Mouse (Mus musculus): ENCODE measurements at regions not wholly inside any gene's neighbourhood (a gene's known extent, or its start where the extent isn't known, plus 50 kb on each side); places are given as distances from the start of the nearest gene placed in this dataset.

DNA sequence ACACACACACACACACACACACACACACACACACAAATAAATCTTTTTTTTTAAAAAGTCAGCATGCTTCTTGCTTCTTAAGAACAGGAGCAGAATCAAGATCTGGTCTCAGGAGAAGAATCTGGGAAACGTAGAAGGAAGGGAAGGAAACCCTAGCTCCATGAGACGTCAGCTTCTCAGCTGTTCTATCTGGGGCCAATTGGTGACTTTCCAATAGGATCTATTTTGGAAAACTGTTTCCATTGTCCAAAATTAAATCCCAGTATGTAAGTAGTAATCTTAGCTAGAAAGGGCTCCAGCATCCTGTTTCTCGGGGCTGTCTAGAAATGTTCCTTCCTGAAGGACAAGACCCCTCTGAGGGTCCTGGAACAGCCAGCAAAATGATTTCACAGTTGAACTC is 76.6 kb downstream of the Dact1 start:
- TF ChIP-seq FLI1 (IDR thresholded peaks at IDR 0.05; ENCODE audit: low read length), result no peak
- no peak for TF ChIP-seq GATA1 (IDR thresholded peaks at IDR 0.05; ENCODE audit: borderline replicate concordance, low read length)
